Mouse (Mus musculus): ENCODE results near the gene AA467197.
A peak's percentile ranks its signal among the peaks of the same experiment; 100 is the strongest.

GRCm38 (mm10) chr2:122610746-122611653, 25.8 kb upstream of the AA467197 start, which contains the start of gene Gatm:
- TF ChIP-seq CTCF (IDR thresholded peaks at IDR 0.05; ENCODE audit: control insufficient read depth, insufficient read depth, low read length), result no peak
- TF ChIP-seq POLR2A (IDR thresholded peaks at IDR 0.05; ENCODE audit: borderline replicate concordance, control insufficient read depth, low read depth, low read length), result peak; percentile 50; the same call in 1 of the 2 replicates

Data from bone marrow, adult 2 months (tissue).